Mouse (Mus musculus): ENCODE results near the gene Smim4. TPM values are rescaled to one million over a fixed set of nuclear protein-coding genes. Genes with fewer than 3 reads are reported as not detected.

Gene Smim4
- polyA plus RNA-seq, 1 experiment from 2014 or later: 64.8 TPM

GRCm38 (mm10) chr14:31078597-31079208 is 50.1 kb downstream of the Smim4 start:
- H3K36me3 ChIP-seq (ENCODE audit: control insufficient read depth, insufficient read depth, low read length): peaks cover 80% of the 10 kb centered on the region

GRCm38 (mm10) chr14:31069086-31069733 is 59.5 kb downstream of the Smim4 start:
- peaks cover 77% of the 10 kb centered on the region for H3K36me3 ChIP-seq (ENCODE audit: control insufficient read depth, insufficient read depth, low read length)
- H3K27me3 ChIP-seq (replicated peaks; ENCODE audit: control insufficient read depth, insufficient read depth, low read length): no peaks in the 10 kb centered on the region
- no peak for DNase-seq (ENCODE audit: low spot score)
- H3K27ac ChIP-seq (replicated peaks; ENCODE audit: low read depth, low read length): no peak overlapping the region
- H3K9me3 ChIP-seq (ENCODE audit: control insufficient read depth, low read length): no peaks in the 10 kb centered on the region
- ATAC-seq (ENCODE audit: low read depth): no peak
- H3K4me3 ChIP-seq (ENCODE audit: low read depth, low read length): no peak overlapping the region
- 98% methylated on average over 4 of the region's 4 CpGs for WGBS
- H3K9ac ChIP-seq (ENCODE audit: low read depth, low read length): no peak overlapping the region
- H3K4me2 ChIP-seq (ENCODE audit: low read depth, low read length): no peak overlapping the region
- H3K4me1 ChIP-seq (ENCODE audit: control insufficient read depth, insufficient read depth, low read length): no peaks in the 10 kb centered on the region

More at GRCm38 (mm10) chr14:31078597-31079208, 50.1 kb downstream of the Smim4 start:
- Histone ChIP-seq H3K27ac (replicated peaks; ENCODE audit: low read depth, low read length) (no peak overlapping the region), H3K4me1 (ENCODE audit: control insufficient read depth, insufficient read depth, low read length) (no peaks in the 10 kb centered on the region), H3K4me3 (ENCODE audit: low read depth, low read length) (no peak overlapping the region), H3K9ac (ENCODE audit: low read depth, low read length) (no peak overlapping the region), H3K9me3 (ENCODE audit: control insufficient read depth, low read length) (no peaks in the 10 kb centered on the region), H3K27me3 (replicated peaks; ENCODE audit: control insufficient read depth, insufficient read depth, low read length) (no peaks in the 10 kb centered on the region), H3K4me2 (ENCODE audit: low read depth, low read length) (no peak overlapping the region)
- WGBS: 95% methylated on average over 3 of the region's 3 CpGs
- DNase-seq (ENCODE audit: low spot score) (no peak), ATAC-seq (ENCODE audit: low read depth) (no peak)

- H3K27ac ChIP-seq (replicated peaks; ENCODE audit: low read depth, low read length): no peak overlapping the region
- no peaks in the 10 kb centered on the region for H3K27me3 ChIP-seq (replicated peaks; ENCODE audit: control insufficient read depth, insufficient read depth, low read length)
- H3K9me3 ChIP-seq (ENCODE audit: control insufficient read depth, low read length): no peaks in the 10 kb centered on the region
- no peak overlapping the region for H3K9ac ChIP-seq (ENCODE audit: low read depth, low read length)
- ATAC-seq (ENCODE audit: low read depth): no peak
- DNase-seq (ENCODE audit: low spot score): peak; percentile 28
- no peak overlapping the region for H3K4me3 ChIP-seq (ENCODE audit: low read depth, low read length)
- no peak overlapping the region for H3K4me2 ChIP-seq (ENCODE audit: low read depth, low read length)
- H3K4me1 ChIP-seq (ENCODE audit: control insufficient read depth, insufficient read depth, low read length): no peaks in the 10 kb centered on the region
- H3K36me3 ChIP-seq (ENCODE audit: control insufficient read depth, insufficient read depth, low read length): peaks cover 79% of the 10 kb centered on the region
- WGBS: 60% methylated on average over 1 of the region's 1 CpGs
Observed at GRCm38 (mm10) chr14:31062277-31062676, 66.5 kb downstream of the Smim4 start.

GRCm38 (mm10) chr14:31045817-31046216 is 82.9 kb downstream of the Smim4 start:
- H3K4me3 ChIP-seq (ENCODE audit: low read depth, low read length): no peak overlapping the region
- no peak overlapping the region for H3K9ac ChIP-seq (ENCODE audit: low read depth, low read length)
- no peak overlapping the region for H3K4me2 ChIP-seq (ENCODE audit: low read depth, low read length)
- ATAC-seq (ENCODE audit: low read depth): no peak
- 94% methylated on average over 1 of the region's 1 CpGs for WGBS
- H3K4me1 ChIP-seq (ENCODE audit: control insufficient read depth, insufficient read depth, low read length): no peaks in the 10 kb centered on the region
- no peak for DNase-seq (ENCODE audit: low spot score)
- H3K27ac ChIP-seq (replicated peaks; ENCODE audit: low read depth, low read length): no peak overlapping the region
- no peaks in the 10 kb centered on the region for H3K9me3 ChIP-seq (ENCODE audit: control insufficient read depth, low read length)
- H3K36me3 ChIP-seq (ENCODE audit: control insufficient read depth, insufficient read depth, low read length): peaks cover 79% of the 10 kb centered on the region
- no peaks in the 10 kb centered on the region for H3K27me3 ChIP-seq (replicated peaks; ENCODE audit: control insufficient read depth, insufficient read depth, low read length)

GRCm38 (mm10) chr14:31045296-31045695 is 83.5 kb downstream of the Smim4 start:
- Histone ChIP-seq H3K4me3 (ENCODE audit: low read depth, low read length) (no peak overlapping the region), H3K9me3 (ENCODE audit: control insufficient read depth, low read length) (no peaks in the 10 kb centered on the region), H3K36me3 (ENCODE audit: control insufficient read depth, insufficient read depth, low read length) (peaks cover 78% of the 10 kb centered on the region), H3K27ac (replicated peaks; ENCODE audit: low read depth, low read length) (no peak overlapping the region), H3K27me3 (replicated peaks; ENCODE audit: control insufficient read depth, insufficient read depth, low read length) (no peaks in the 10 kb centered on the region), H3K9ac (ENCODE audit: low read depth, low read length) (no peak overlapping the region), H3K4me1 (ENCODE audit: control insufficient read depth, insufficient read depth, low read length) (no peaks in the 10 kb centered on the region), H3K4me2 (ENCODE audit: low read depth, low read length) (no peak overlapping the region)
- WGBS: 94% methylated on average over 5 of the region's 5 CpGs
- no peak for ATAC-seq (ENCODE audit: low read depth)
- no peak for DNase-seq (ENCODE audit: low spot score)

Other genes starting within 250 kb of the Smim4 start
- gene Mustn1, start 249.8 kb downstream of the Smim4 start, polyA plus RNA-seq (2014; fragmentation: Nextera tagmentation; extraction: Ambion mirVana): 37.2 and 43.6 TPM in 2 replicates
- gene Itih4, start 242.5 kb downstream of the Smim4 start, polyA plus RNA-seq (2014; fragmentation: Nextera tagmentation; extraction: Ambion mirVana): 0.10 TPM in 1 of 2 replicates, not detected in the other
- 0.33 and 0.39 TPM in 2 replicates for gene Itih3, start 205.2 kb downstream of the Smim4 start, polyA plus RNA-seq (2014; fragmentation: Nextera tagmentation; extraction: Ambion mirVana)
- gene Itih1, start 185.7 kb downstream of the Smim4 start, polyA plus RNA-seq (2014; fragmentation: Nextera tagmentation; extraction: Ambion mirVana): not detected in 2 replicates
- gene Nek4, start 177.6 kb downstream of the Smim4 start, polyA plus RNA-seq (2014; fragmentation: Nextera tagmentation; extraction: Ambion mirVana): 9.8 and 9.9 TPM in 2 replicates
- gene Glt8d1, start 127.6 kb downstream of the Smim4 start, polyA plus RNA-seq (2014; fragmentation: Nextera tagmentation; extraction: Ambion mirVana): 74.2 and 76.1 TPM in 2 replicates
- gene Spcs1, start 127.3 kb downstream of the Smim4 start, polyA plus RNA-seq (2014; fragmentation: Nextera tagmentation; extraction: Ambion mirVana): 455 and 472 TPM in 2 replicates
- 84.6 and 96.5 TPM in 2 replicates for gene Pbrm1, start 109.8 kb downstream of the Smim4 start, polyA plus RNA-seq (2014; fragmentation: Nextera tagmentation; extraction: Ambion mirVana)
- gene Gnl3, start 109.8 kb downstream of the Smim4 start, polyA plus RNA-seq (2014; fragmentation: Nextera tagmentation; extraction: Ambion mirVana): 107 and 109 TPM in 2 replicates
- gene Nt5dc2, start 2.1 kb upstream of the Smim4 start, polyA plus RNA-seq (2014; fragmentation: Nextera tagmentation; extraction: Ambion mirVana): 362 and 371 TPM in 2 replicates
- 69.4 and 76.1 TPM in 2 replicates for gene Stab1, start 39.7 kb upstream of the Smim4 start, polyA plus RNA-seq (2014; fragmentation: Nextera tagmentation; extraction: Ambion mirVana)
- gene Tnnc1, start 79.4 kb upstream of the Smim4 start, polyA plus RNA-seq (2014; fragmentation: Nextera tagmentation; extraction: Ambion mirVana): 546 and 580 TPM in 2 replicates
- 296 and 339 TPM in 2 replicates for gene Nisch, start 88.0 kb upstream of the Smim4 start, polyA plus RNA-seq (2014; fragmentation: Nextera tagmentation; extraction: Ambion mirVana)
- 0.51 and 0.54 TPM in 2 replicates for gene Sema3g, start 88.9 kb upstream of the Smim4 start, polyA plus RNA-seq (2014; fragmentation: Nextera tagmentation; extraction: Ambion mirVana)
- 10.0 and 12.8 TPM in 2 replicates for gene Phf7, start 122.4 kb upstream of the Smim4 start, polyA plus RNA-seq (2014; fragmentation: Nextera tagmentation; extraction: Ambion mirVana)
- 60.7 and 69.6 TPM in 2 replicates for gene Bap1, start 122.5 kb upstream of the Smim4 start, polyA plus RNA-seq (2014; fragmentation: Nextera tagmentation; extraction: Ambion mirVana)
- 5.9 and 7.6 TPM in 2 replicates for gene Dnah1, start 194.9 kb upstream of the Smim4 start, polyA plus RNA-seq (2014; fragmentation: Nextera tagmentation; extraction: Ambion mirVana)
- 43.8 and 47.4 TPM in 2 replicates for gene Capn7, start 207.7 kb upstream of the Smim4 start, polyA plus RNA-seq (2014; fragmentation: Nextera tagmentation; extraction: Ambion mirVana)